In genomic region chr9:48733817-48734544, GRCm38 (mm10) we compare ENCODE assay signal across 8 mouse cellular contexts.
A peak's percentile ranks its signal among the peaks of the same experiment; 100 is the strongest.
DNase-seq lines count a peak whose midpoint lies in the region; ATAC-seq and TF ChIP-seq lines count a peak whose summit lies in the region.

No protein-coding gene starts in this region.

- 51% methylated on average over 13 of the region's 13 CpGs for WGBS in intestine, postnatal 0 days
- 46% methylated on average over 13 of the region's 13 CpGs for WGBS in intestine, embryonic 16.5 days
- WGBS in forebrain, embryonic 15.5 days: 19% methylated on average over 13 of the region's 13 CpGs
- WGBS in midbrain, embryonic 16.5 days: 30% methylated on average over 13 of the region's 13 CpGs

- TF ChIP-seq CTCF in intestine, postnatal 0 days (IDR thresholded peaks at IDR 0.05; ENCODE audit: low read depth): no peak
- no peak for TF ChIP-seq CTCF in bone marrow macrophage, adult 2 months (IDR thresholded peaks at IDR 0.05; ENCODE audit: low read depth, low read length)

- no peak for TF ChIP-seq POLR2A in bone marrow macrophage, adult 2 months (IDR thresholded peaks at IDR 0.05; ENCODE audit: borderline replicate concordance, low read depth, low read length)

- H3K4me2 ChIP-seq in intestine, postnatal 0 days (replicated peaks; ENCODE audit: low read depth): no peak overlapping the region
- no peak overlapping the region for H3K4me2 ChIP-seq in intestine, embryonic 16.5 days (ENCODE audit: low read depth, low read length)
- no peak overlapping the region for H3K4me2 ChIP-seq in forebrain, embryonic 15.5 days (replicated peaks)
- H3K4me2 ChIP-seq in midbrain, embryonic 16.5 days (ENCODE audit: low read length): 0 out of 2 replicates have a peak overlapping the region, but pooled peaks have one; percentile 12

- H3K27ac ChIP-seq in intestine, postnatal 0 days (ENCODE audit: low read depth, low read length): peak overlapping the region; percentile 29; the same call in 1 of the 2 replicates
- H3K27ac ChIP-seq in intestine, embryonic 16.5 days (ENCODE audit: low read length): no peak overlapping the region; the same call in 1 of the 2 replicates
- H3K27ac ChIP-seq in bone marrow macrophage, adult 2 months (ENCODE audit: insufficient read depth, low read depth, low read length): no peak overlapping the region
- H3K27ac ChIP-seq in forebrain, embryonic 15.5 days (replicated peaks): peak overlapping the region; percentile 79
- peak overlapping the region; percentile 38 for H3K27ac ChIP-seq in midbrain, embryonic 16.5 days (ENCODE audit: low read length)

- DNase-seq in kidney, postnatal 25 days: peak; percentile 62 to 82
- no peak for DNase-seq in urinary bladder, postnatal 10 days (ENCODE audit: low spot score)
- DNase-seq in thymus, postnatal 10 days (ENCODE audit: low spot score in 2 of 2): no peak

- no peak overlapping the region for H3K9ac ChIP-seq in intestine, postnatal 0 days (ENCODE audit: low read depth, low read length)
- H3K9ac ChIP-seq in intestine, embryonic 16.5 days (ENCODE audit: low read depth, low read length): no peak overlapping the region
- H3K9ac ChIP-seq in forebrain, embryonic 15.5 days (replicated peaks): no peak overlapping the region
- no peak overlapping the region for H3K9ac ChIP-seq in midbrain, embryonic 16.5 days (ENCODE audit: low read depth, low read length)

- H3K4me3 ChIP-seq in intestine, postnatal 0 days (ENCODE audit: low read depth, low read length): no peak overlapping the region
- no peak overlapping the region for H3K4me3 ChIP-seq in intestine, embryonic 16.5 days (ENCODE audit: low read length)
- H3K4me3 ChIP-seq in bone marrow macrophage, adult 2 months (ENCODE audit: insufficient read depth, low read length): peak overlapping the region; percentile 20; the same call in 1 of the 2 replicates
- no peak overlapping the region for H3K4me3 ChIP-seq in forebrain, embryonic 15.5 days
- H3K4me3 ChIP-seq in midbrain, embryonic 16.5 days (ENCODE audit: low read depth, low read length): no peak overlapping the region

- ATAC-seq in intestine, postnatal 0 days: no peak
- no peak for ATAC-seq in intestine, embryonic 16.5 days
- 0 out of 2 replicates have a peak, but pooled peaks have one; percentile 17 for ATAC-seq in forebrain, embryonic 15.5 days (replicated peaks)
- ATAC-seq in midbrain, embryonic 16.5 days: no peak

- no peaks in the 10 kb centered on the region for H3K4me1 ChIP-seq in intestine, postnatal 0 days (replicated peaks; ENCODE audit: control insufficient read depth, insufficient read depth, low read length)
- peaks cover 30% of the 10 kb centered on the region for H3K4me1 ChIP-seq in intestine, embryonic 16.5 days (ENCODE audit: control insufficient read depth, insufficient read depth, low read length)
- peaks cover 6% of the 10 kb centered on the region for H3K4me1 ChIP-seq in bone marrow macrophage, adult 2 months (ENCODE audit: control insufficient read depth, insufficient read depth, low read length)
- peaks cover 89% of the 10 kb centered on the region for H3K4me1 ChIP-seq in forebrain, embryonic 15.5 days
- H3K4me1 ChIP-seq in midbrain, embryonic 16.5 days (ENCODE audit: control insufficient read depth, insufficient read depth, low read length): peaks cover 56% of the 10 kb centered on the region

- H3K9me3 ChIP-seq in intestine, postnatal 0 days (ENCODE audit: control insufficient read depth): no peaks in the 10 kb centered on the region
- no peaks in the 10 kb centered on the region for H3K9me3 ChIP-seq in intestine, embryonic 16.5 days (ENCODE audit: control insufficient read depth, low read length)
- no peaks in the 10 kb centered on the region for H3K9me3 ChIP-seq in forebrain, embryonic 15.5 days
- no peaks in the 10 kb centered on the region for H3K9me3 ChIP-seq in midbrain, embryonic 16.5 days (replicated peaks; ENCODE audit: control insufficient read depth, low read length, poor library complexity, severe bottlenecking)

- no peaks in the 10 kb centered on the region for H3K27me3 ChIP-seq in intestine, postnatal 0 days (replicated peaks; ENCODE audit: control insufficient read depth, insufficient read depth, low read length)
- H3K27me3 ChIP-seq in intestine, embryonic 16.5 days (replicated peaks; ENCODE audit: control insufficient read depth, insufficient read depth, low read length): no peaks in the 10 kb centered on the region
- no peaks in the 10 kb centered on the region for H3K27me3 ChIP-seq in forebrain, embryonic 15.5 days
- H3K27me3 ChIP-seq in midbrain, embryonic 16.5 days (ENCODE audit: control insufficient read depth, insufficient read depth, low read depth, low read length): no peaks in the 10 kb centered on the region; the same call in 1 of the 2 replicates

- no peaks in the 10 kb centered on the region for H3K36me3 ChIP-seq in intestine, postnatal 0 days (ENCODE audit: control insufficient read depth, insufficient read depth)
- no peaks in the 10 kb centered on the region for H3K36me3 ChIP-seq in intestine, embryonic 16.5 days (ENCODE audit: control insufficient read depth, insufficient read depth, low read length)
- H3K36me3 ChIP-seq in forebrain, embryonic 15.5 days: no peaks in the 10 kb centered on the region
- no peaks in the 10 kb centered on the region for H3K36me3 ChIP-seq in midbrain, embryonic 16.5 days (ENCODE audit: control insufficient read depth, insufficient read depth, low read length)

Comparison
In these comparisons a context has a peak if more than half of its experiments do, and no peak if none do; other contexts are left out.
1. H3K27ac ChIP-seq: peak in intestine, postnatal 0 days (single experiment), forebrain, embryonic 15.5 days (single experiment) and midbrain, embryonic 16.5 days (single experiment); none in intestine, embryonic 16.5 days (single experiment) and bone marrow macrophage, adult 2 months (single experiment).
2. DNase-seq: peak in kidney, postnatal 25 days (2 of 2); none in urinary bladder, postnatal 10 days (single experiment) and thymus, postnatal 10 days (0 of 2).